Mouse (Mus musculus) forebrain, postnatal 0 days (tissue): ENCODE data around the gene Izumo1. TPM values are rescaled to one million over a fixed set of nuclear protein-coding genes. Genes with fewer than 3 reads are reported as not detected.

ENCODE experiments used
- ATAC-seq: fragments of 200-750 bp; cut with Nextera tagmentation; 2 replicates; pipeline ENCODE4 v1.8.0; 2017; ENCODE audit warnings: mild to moderate bottlenecking, moderate library complexity
- DNase-seq: peaks from one replicate; pipeline ENCODE4 v3.0.0-alpha.2; 2015
- H3K27ac ChIP-seq: fragments of 300-500 bp; sonication (generic); 2 replicates; pipeline ENCODE4 v1.5.1; 2014; ENCODE audit warnings: low read depth, mild to moderate bottlenecking, antibody characterized with exemption, low read length, moderate library complexity, mixed read lengths
- H3K27me3 ChIP-seq: fragments of 300-500 bp; sonication (generic); 2 replicates; pipeline ENCODE4 v1.6.1; 2014; ENCODE audit warnings: mild to moderate bottlenecking, low read length, mixed read lengths; ENCODE audit not compliant: insufficient read depth
- H3K36me3 ChIP-seq: fragments of 300-500 bp; sonication (generic); 2 replicates; pipeline ENCODE4 v1.6.1; 2014; ENCODE audit warnings: mild to moderate bottlenecking, moderate library complexity; ENCODE audit not compliant: insufficient read depth
- H3K4me1 ChIP-seq: fragments of 300-500 bp; sonication (generic); 2 replicates; pipeline ENCODE4 v1.6.1; 2014; ENCODE audit warnings: antibody characterized with exemption; ENCODE audit not compliant: insufficient read depth
- H3K4me2 ChIP-seq: fragments of 300-500 bp; sonication (generic); 2 replicates; pipeline ENCODE4 v1.6.1; 2014; ENCODE audit warnings: low read depth, mild to moderate bottlenecking, moderate library complexity
- H3K4me3 ChIP-seq: fragments of 300-500 bp; sonication (generic); 2 replicates; pipeline ENCODE4 v1.5.1; 2014; ENCODE audit warnings: low read depth, low read length, mixed read lengths
- H3K9ac ChIP-seq: fragments of 300-500 bp; sonication (generic); 2 replicates; pipeline ENCODE4 v1.6.1; 2014; ENCODE audit warnings: mild to moderate bottlenecking
- H3K9me3 ChIP-seq: fragments of 300-500 bp; sonication (generic); 2 replicates; pipeline ENCODE4 v1.6.1; 2016; ENCODE audit warnings: low read length
- CTCF ChIP-seq: sonication (generic); IDR thresholded peaks from 2 replicates; pipeline ENCODE4 v1.5.1; 2016; ENCODE audit warnings: antibody characterized with exemption, control low read depth, low read depth
- WGBS: fragments of 180-500 bp; shearing (Covaris S2); extraction: QIAGEN DNeasy Blood & Tissue Kit; methylation state at CpG from one replicate; pipeline ENCODE4 v1.1.7; 2014; 5-methylcytosine and 5-hydroxymethylcytosine counted together
- polyA plus RNA-seq: library from polyadenylated mRNA; unstranded; fragments of >200 nt; fragmentation: Nextera tagmentation; extraction: Ambion mirVana; gene quantifications from 2 replicates; pipeline ENCODE4 v1.2.1, GENCODE M21; 2015
- total RNA-seq: library from RNA; depleted of rRNA; stranded (reverse); fragments of >200 nt; gene quantifications from 2 replicates; pipeline ENCODE4 v1.2.3, GENCODE M21; 2014

The Izumo1 gene
- total and polyA plus RNA-seq, 2 experiments from 2014 or later, result 0.14 TPM; not detected in 1

DNA sequence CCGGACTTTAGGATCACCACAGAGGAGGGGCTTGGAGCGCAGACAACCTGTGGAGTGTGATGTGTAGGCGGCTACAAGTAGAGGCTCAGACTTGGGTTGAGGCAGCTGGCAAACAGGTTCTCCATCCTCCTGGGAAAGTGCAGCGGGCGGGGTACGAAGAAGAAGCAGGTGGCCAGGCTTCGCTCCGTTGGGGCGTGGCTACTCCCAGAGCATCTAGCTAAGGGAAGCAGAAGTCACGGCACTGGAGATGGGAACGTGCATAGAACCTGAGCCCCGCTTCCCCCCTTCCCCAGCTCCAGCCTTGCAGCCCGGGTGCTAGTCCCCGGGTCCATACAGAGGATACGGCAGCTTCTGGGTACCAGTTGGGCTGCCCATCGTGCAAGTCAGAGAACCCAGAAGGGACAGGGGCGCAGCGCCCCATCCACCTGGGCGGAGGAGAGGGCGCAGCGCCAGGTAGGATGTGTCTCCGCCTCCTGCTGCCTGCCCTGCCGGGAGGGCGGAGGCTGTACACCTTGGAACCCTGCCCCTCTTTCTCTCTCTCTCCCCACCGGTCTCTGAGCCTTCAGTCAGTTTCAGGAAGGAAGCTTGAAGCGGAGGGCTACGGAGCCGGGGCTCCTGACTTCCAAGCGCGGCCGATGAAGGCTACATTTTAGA lies 4.4 kb upstream of the Izumo1 start, which contains the start of gene Fut1:
Gene Fut1 (plus strand): TSS at position 248 of the 654 bp plus-strand sequence.
- no peak for TF ChIP-seq CTCF
- WGBS, result 6% methylated on average over 29 of the region's 31 CpGs
- no peaks in the 10 kb centered on the region for H3K9me3 ChIP-seq
- H3K9ac ChIP-seq, result no peak within 1 kb of the TSS
- ATAC-seq, result no peak
- H3K4me3 ChIP-seq, result peak within 1 kb of the TSS; percentile 16
- peak within 1 kb of the TSS; percentile 41 for H3K4me2 ChIP-seq
- DNase-seq, result no peak
- no peaks in the 10 kb centered on the region for H3K36me3 ChIP-seq
- H3K27me3 ChIP-seq, result peaks cover 22% of the 10 kb centered on the region; the same call in 1 of the 2 replicates
- H3K27ac ChIP-seq, result no peak within 1 kb of the TSS
- no peaks in the 10 kb centered on the region for H3K4me1 ChIP-seq

DNA sequence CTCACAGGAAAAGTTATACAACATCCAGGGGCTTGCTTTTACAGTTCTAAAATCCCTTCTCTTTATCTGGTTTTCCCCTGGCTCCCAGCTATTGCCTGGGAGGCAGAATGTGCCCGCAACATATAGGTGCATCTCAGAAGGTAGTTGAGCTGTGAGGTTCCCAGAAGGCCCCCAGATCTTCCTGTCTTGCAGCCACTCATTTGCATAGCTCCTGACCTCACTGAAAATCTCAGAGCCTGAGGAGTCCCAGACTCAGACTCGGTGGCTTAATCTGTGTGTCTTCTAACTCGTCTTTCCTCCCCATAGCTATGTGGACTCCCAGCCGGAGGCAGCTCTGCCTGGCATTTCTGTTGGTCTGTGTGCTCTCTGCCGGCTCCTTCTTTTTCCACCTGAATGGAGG lies 3.3 kb upstream of the Izumo1 start:
- TF ChIP-seq CTCF, result no peak

DNA sequence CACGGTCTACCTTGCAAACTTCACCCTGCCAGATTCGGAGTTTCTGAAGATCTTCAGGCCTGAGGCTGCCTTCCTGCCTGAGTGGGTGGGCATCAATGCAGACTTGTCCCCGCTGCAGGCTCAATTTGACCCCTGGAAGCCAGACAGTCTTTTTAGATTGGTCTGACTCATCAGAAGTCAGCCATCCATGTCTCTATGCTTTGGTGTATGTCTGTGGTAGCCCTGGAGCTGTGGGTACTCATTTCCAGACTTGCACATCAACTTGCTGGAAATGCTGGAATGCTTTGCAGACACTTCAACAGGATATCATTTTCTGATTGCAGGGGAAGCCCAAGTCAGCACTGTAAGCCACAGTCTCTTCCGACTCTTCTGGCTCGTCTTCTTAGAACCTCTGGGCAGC lies 2.0 kb upstream of the Izumo1 start:
- Histone ChIP-seq H3K9ac (no peak overlapping the region), H3K9me3 (no peaks in the 10 kb centered on the region), H3K36me3 (no peaks in the 10 kb centered on the region), H3K4me3 (no peak overlapping the region), H3K27ac (no peak overlapping the region), H3K4me2 (no peak overlapping the region), H3K4me1 (no peaks in the 10 kb centered on the region), H3K27me3 (peaks cover 22% of the 10 kb centered on the region; the same call in 1 of the 2 replicates)
- ATAC-seq, result no peak
- TF ChIP-seq CTCF, result no peak
- no peak for DNase-seq
- 92% methylated on average over 5 of the region's 5 CpGs for WGBS

More for the DNA sequence above, 3.3 kb upstream of the Izumo1 start:
- no peak overlapping the region for H3K4me2 ChIP-seq
- H3K27ac ChIP-seq, result no peak overlapping the region
- H3K27me3 ChIP-seq, result peaks cover 22% of the 10 kb centered on the region; the same call in 1 of the 2 replicates
- WGBS, result 81% methylated on average over 5 of the region's 5 CpGs
- no peak overlapping the region for H3K4me3 ChIP-seq
- H3K4me1 ChIP-seq, result no peaks in the 10 kb centered on the region
- DNase-seq, result no peak
- H3K9me3 ChIP-seq, result no peaks in the 10 kb centered on the region
- ATAC-seq, result no peak
- H3K36me3 ChIP-seq, result no peaks in the 10 kb centered on the region
- no peak overlapping the region for H3K9ac ChIP-seq

DNA sequence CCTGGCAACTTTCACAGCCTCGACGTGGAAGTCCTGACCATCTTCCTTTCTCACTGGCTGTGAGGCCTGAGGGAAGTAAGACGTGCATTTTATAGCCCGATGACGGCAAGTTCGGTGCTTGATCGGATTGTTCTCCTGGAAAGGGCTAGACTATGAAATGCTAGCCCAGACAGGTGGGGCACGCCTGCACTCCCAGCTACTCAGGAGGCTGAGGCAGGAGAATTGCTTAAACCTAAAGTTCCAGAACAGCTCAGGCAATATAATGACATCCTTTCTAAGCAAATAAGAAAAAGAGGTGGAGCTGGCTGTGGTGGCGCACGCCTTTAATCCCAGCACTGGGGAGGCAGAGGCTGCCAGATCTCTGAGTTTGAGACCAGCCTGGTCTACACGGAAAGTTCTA lies 1.9 kb downstream of the Izumo1 start:
- H3K9me3 ChIP-seq, result no peaks in the 10 kb centered on the region
- H3K27me3 ChIP-seq, result 0 out of 2 replicates have a peak, but pooled peaks cover 5% of the 10 kb centered on the region
- no peak for TF ChIP-seq CTCF
- DNase-seq, result no peak
- ATAC-seq, result no peak
- no peak overlapping the region for H3K9ac ChIP-seq
- H3K4me1 ChIP-seq, result no peaks in the 10 kb centered on the region
- no peak overlapping the region for H3K27ac ChIP-seq
- no peak overlapping the region for H3K4me2 ChIP-seq
- WGBS, result 91% methylated on average over 11 of the region's 11 CpGs
- H3K4me3 ChIP-seq, result no peak overlapping the region
- H3K36me3 ChIP-seq, result no peaks in the 10 kb centered on the region

DNA sequence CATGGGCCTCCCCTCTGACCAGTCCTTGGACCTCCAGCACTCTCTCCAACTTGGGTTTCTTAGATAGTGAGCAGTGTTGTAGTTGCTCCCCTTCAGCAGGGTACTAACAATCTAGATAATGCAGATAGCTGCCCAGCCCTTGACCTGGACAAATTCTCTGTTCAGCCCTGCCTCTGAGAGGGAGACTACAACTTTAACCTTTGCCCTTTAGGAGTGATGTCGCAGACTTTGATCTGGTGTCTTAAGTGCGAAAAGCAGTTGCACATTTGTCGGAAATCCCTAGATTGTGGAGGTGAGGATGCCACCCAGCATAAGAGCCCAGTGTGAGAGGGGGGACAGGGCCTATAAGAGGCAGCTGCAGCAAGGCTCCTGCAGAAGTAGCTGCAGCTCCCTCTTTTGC lies 3.1 kb downstream of the Izumo1 start:
- no peaks in the 10 kb centered on the region for H3K4me1 ChIP-seq
- no peak overlapping the region for H3K4me3 ChIP-seq
- H3K36me3 ChIP-seq, result no peaks in the 10 kb centered on the region
- 88% methylated on average over 3 of the region's 3 CpGs for WGBS
- no peaks in the 10 kb centered on the region for H3K27me3 ChIP-seq
- H3K27ac ChIP-seq, result no peak overlapping the region
- TF ChIP-seq CTCF, result no peak
- no peak overlapping the region for H3K4me2 ChIP-seq
- H3K9ac ChIP-seq, result no peak overlapping the region
- DNase-seq (no peak), ATAC-seq (no peak)
- no peaks in the 10 kb centered on the region for H3K9me3 ChIP-seq

DNA sequence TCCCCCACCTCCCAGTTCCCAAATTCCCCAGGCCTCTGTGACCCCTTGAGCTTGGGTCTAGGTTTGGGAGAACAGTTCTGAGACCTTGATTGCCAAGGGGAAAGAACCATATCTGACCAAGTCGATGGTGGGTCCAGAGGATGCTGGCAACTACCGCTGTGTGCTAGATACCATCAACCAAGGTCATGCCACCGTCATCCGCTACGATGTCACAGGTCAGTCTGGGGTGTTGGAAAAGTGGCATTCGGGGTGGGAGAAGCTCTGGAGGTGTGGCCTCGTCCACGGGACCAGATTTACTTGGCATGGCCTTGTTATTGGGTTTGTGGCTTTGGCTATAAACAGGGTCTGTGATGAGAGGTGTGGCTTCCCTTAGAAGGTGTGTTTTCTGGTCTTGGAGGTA lies 3.9 kb downstream of the Izumo1 start:
- no peak for ATAC-seq
- Histone ChIP-seq H3K9ac (no peak overlapping the region), H3K9me3 (no peaks in the 10 kb centered on the region), H3K4me1 (no peaks in the 10 kb centered on the region), H3K4me2 (no peak overlapping the region), H3K27me3 (no peaks in the 10 kb centered on the region), H3K27ac (no peak overlapping the region), H3K36me3 (no peaks in the 10 kb centered on the region), H3K4me3 (no peak overlapping the region)
- 92% methylated on average over 8 of the region's 8 CpGs for WGBS
- no peak for DNase-seq
- TF ChIP-seq CTCF, result no peak

DNA sequence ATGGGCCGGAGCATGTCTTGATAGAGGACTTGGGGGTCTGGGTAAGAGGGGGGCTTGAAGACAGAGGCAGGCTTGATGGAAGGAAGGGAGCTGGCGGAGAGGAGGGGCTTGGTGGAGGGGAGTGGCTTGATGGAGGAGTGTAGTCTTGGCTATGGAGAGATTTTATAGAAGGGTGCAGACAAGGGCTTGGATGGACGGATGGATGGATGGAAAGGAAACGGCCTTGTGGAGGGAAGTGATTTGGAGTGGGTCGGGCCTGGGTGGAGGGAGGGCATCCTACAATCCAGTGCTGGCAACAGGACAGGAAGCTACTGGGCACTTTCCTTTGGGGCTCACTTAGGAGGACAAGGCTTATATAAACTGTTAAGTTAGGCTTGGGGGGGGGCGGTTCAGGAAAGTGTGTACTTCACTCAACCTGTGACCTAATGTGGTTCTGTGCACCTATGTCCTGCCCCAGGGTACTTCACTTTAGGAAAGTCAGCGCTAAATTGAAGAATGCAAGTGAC lies 5.0 kb downstream of the Izumo1 start:
- H3K36me3 ChIP-seq, result no peaks in the 10 kb centered on the region
- no peak for DNase-seq
- 91% methylated on average over 7 of the region's 7 CpGs for WGBS
- TF ChIP-seq CTCF, result no peak
- H3K27me3 ChIP-seq, result no peaks in the 10 kb centered on the region
- no peak overlapping the region for H3K4me2 ChIP-seq
- no peak overlapping the region for H3K9ac ChIP-seq
- H3K27ac ChIP-seq, result no peak overlapping the region
- H3K4me3 ChIP-seq, result no peak overlapping the region
- no peaks in the 10 kb centered on the region for H3K9me3 ChIP-seq
- H3K4me1 ChIP-seq, result no peaks in the 10 kb centered on the region
- ATAC-seq, result no peak
